Mouse (Mus musculus) hindbrain, postnatal 0 days (tissue): ENCODE measurements around the gene Kcnj4. TPM values are rescaled to one million over a fixed set of nuclear protein-coding genes. Genes with fewer than 3 reads are reported as not detected.

ENCODE experiments used
- ATAC-seq: fragments of 200-750 bp; cut with Nextera tagmentation; 2 replicates; pipeline ENCODE4 v1.8.0; 2017; ENCODE audit warnings: mild to moderate bottlenecking, moderate TSS enrichment, moderate library complexity
- DNase-seq: peaks from one replicate; pipeline ENCODE4 v3.0.0-alpha.2; 2015; ENCODE audit warnings: low spot score
- H3K27ac ChIP-seq: fragments of 300-500 bp; sonication (generic); 2 replicates; pipeline ENCODE4 v1.5.1; 2014; ENCODE audit warnings: mild to moderate bottlenecking
- H3K27me3 ChIP-seq: fragments of 300-500 bp; sonication (generic); 2 replicates; pipeline ENCODE4 v1.6.1; 2014; ENCODE audit warnings: low read length, mixed read lengths; ENCODE audit not compliant: insufficient read depth
- H3K36me3 ChIP-seq: fragments of 300-500 bp; sonication (generic); 2 replicates; pipeline ENCODE4 v1.6.1; 2014; ENCODE audit warnings: low read length, mixed read lengths; ENCODE audit not compliant: insufficient read depth
- H3K4me1 ChIP-seq: fragments of 300-500 bp; sonication (generic); 2 replicates; pipeline ENCODE4 v1.6.1; 2014; ENCODE audit warnings: antibody characterized with exemption, low read length, mixed read lengths; ENCODE audit not compliant: insufficient read depth
- H3K4me2 ChIP-seq: fragments of 300-500 bp; sonication (generic); 2 replicates; pipeline ENCODE4 v1.6.1; 2014; ENCODE audit warnings: low read depth, mild to moderate bottlenecking, low read length, moderate library complexity, mixed read lengths
- H3K4me3 ChIP-seq: fragments of 300-500 bp; sonication (generic); 2 replicates; pipeline ENCODE4 v1.5.1; 2014; ENCODE audit warnings: low read length
- H3K9ac ChIP-seq: fragments of 300-500 bp; sonication (generic); replicated peaks from 2 replicates; pipeline ENCODE4 v1.6.1; 2014; ENCODE audit warnings: mild to moderate bottlenecking, low read length, moderate library complexity, mixed read lengths
- H3K9me3 ChIP-seq: fragments of 300-500 bp; sonication (generic); 2 replicates; pipeline ENCODE4 v1.6.1; 2016; ENCODE audit warnings: low read length, mixed read lengths
- CTCF ChIP-seq: IDR thresholded peaks from 2 replicates; pipeline ENCODE4 v1.5.1; 2016; ENCODE audit warnings: antibody characterized with exemption, control low read depth, low read depth
- WGBS: fragments of 180-500 bp; shearing (Covaris S2); extraction: QIAGEN DNeasy Blood & Tissue Kit; methylation state at CpG from one replicate; pipeline ENCODE4 v1.1.7; 2014; 5-methylcytosine and 5-hydroxymethylcytosine counted together
- polyA plus RNA-seq: library from polyadenylated mRNA; unstranded; fragments of >200 nt; fragmentation: Nextera tagmentation; extraction: Ambion mirVana; gene quantifications from 2 replicates; pipeline ENCODE4 v1.2.1, GENCODE M21; 2015
- total RNA-seq: library from RNA; depleted of rRNA; stranded (reverse); fragments of >200 nt; gene quantifications from 2 replicates; pipeline ENCODE4 v1.2.3, GENCODE M21; 2014; rRNA removed

Gene Kcnj4
- total RNA-seq (0.50 and 0.94 TPM in 2 replicates), polyA plus RNA-seq (not detected in 2 replicates)

- Histone ChIP-seq H3K27ac (no peak within 1 kb of the TSS), H3K4me2 (peak within 1 kb of the TSS; percentile 98), H3K4me1 (no peaks in the 10 kb centered on the region), H3K4me3 (peak within 1 kb of the TSS; percentile 51), H3K9me3 (no peaks in the 10 kb centered on the region), H3K9ac (peak within 1 kb of the TSS; percentile 42), H3K36me3 (no peaks in the 10 kb centered on the region), H3K27me3 (peaks cover 27% of the 10 kb centered on the region; the same call in 1 of the 2 replicates)
- no peak for TF ChIP-seq CTCF
- ATAC-seq = peak; percentile 4; the same call in 1 of the 2 replicates
- DNase-seq = no peak
- 1% methylated on average over 57 of the region's 60 CpGs for WGBS
These were observed at the start of gene Kcnj4 for GRCm38 (mm10) chr15:79504707-79505452. TSS of gene Kcnj4 (minus strand) at chr15:79505241.

- WGBS = 73% methylated on average over 5 of the region's 5 CpGs
- Histone ChIP-seq H3K4me1 (no peaks in the 10 kb centered on the region), H3K36me3 (no peaks in the 10 kb centered on the region), H3K27me3 (no peaks in the 10 kb centered on the region), H3K4me3 (no peak overlapping the region), H3K4me2 (no peak overlapping the region), H3K9me3 (no peaks in the 10 kb centered on the region), H3K27ac (no peak overlapping the region), H3K9ac (no peak overlapping the region)
- no peak for TF ChIP-seq CTCF
- no peak for DNase-seq
- ATAC-seq = no peak
These were observed 47.5 kb upstream of the Kcnj4 start for GRCm38 (mm10) chr15:79552566-79552965.

GRCm38 (mm10) chr15:79548226-79548625 is 43.2 kb upstream of the Kcnj4 start:
- Histone ChIP-seq H3K9me3 (no peaks in the 10 kb centered on the region), H3K27me3 (no peaks in the 10 kb centered on the region), H3K27ac (no peak overlapping the region), H3K4me2 (no peak overlapping the region), H3K9ac (no peak overlapping the region), H3K4me3 (no peak overlapping the region), H3K36me3 (peaks cover 2% of the 10 kb centered on the region; the same call in 1 of the 2 replicates), H3K4me1 (peaks cover 21% of the 10 kb centered on the region)
- ATAC-seq (no peak), DNase-seq (no peak)
- TF ChIP-seq CTCF = no peak
- 96% methylated on average over 2 of the region's 2 CpGs for WGBS

GRCm38 (mm10) chr15:79547289-79547820 is 42.3 kb upstream of the Kcnj4 start:
- Histone ChIP-seq H3K27ac (peak overlapping the region; percentile 99), H3K9ac (peak overlapping the region; percentile 43), H3K36me3 (peaks cover 6% of the 10 kb centered on the region; the same call in 1 of the 2 replicates), H3K9me3 (no peaks in the 10 kb centered on the region), H3K27me3 (no peaks in the 10 kb centered on the region), H3K4me2 (peak overlapping the region; percentile 51), H3K4me1 (peaks cover 21% of the 10 kb centered on the region), H3K4me3 (peak overlapping the region; percentile 92)
- no peak for TF ChIP-seq CTCF
- ATAC-seq = peak; percentile 1; the same call in 1 of the 2 replicates
- 73% methylated on average over 17 of the region's 17 CpGs for WGBS
- no peak for DNase-seq

GRCm38 (mm10) chr15:79546410-79547288 is 41.6 kb upstream of the Kcnj4 start, which contains the start of gene Ddx17:
TSS of gene Ddx17 (minus strand) at chr15:79546741.
- H3K4me3 ChIP-seq = peak within 1 kb of the TSS; percentile 92

GRCm38 (mm10) chr15:79545921-79546399 is 40.9 kb upstream of the Kcnj4 start:
- peaks cover 21% of the 10 kb centered on the region for H3K4me1 ChIP-seq
- peaks cover 12% of the 10 kb centered on the region; the same call in 1 of the 2 replicates for H3K36me3 ChIP-seq
- peak overlapping the region; percentile 99 for H3K9ac ChIP-seq
- peak; percentile 79 for DNase-seq
- ATAC-seq = peak; percentile 70
- H3K4me2 ChIP-seq = peak overlapping the region; percentile 73
- H3K27me3 ChIP-seq = no peaks in the 10 kb centered on the region
- under 1% methylated on average over 49 of the region's 52 CpGs for WGBS
- peak overlapping the region; percentile 92 for H3K4me3 ChIP-seq
- H3K9me3 ChIP-seq = no peaks in the 10 kb centered on the region
- TF ChIP-seq CTCF = no peak
- peak overlapping the region; percentile 100 for H3K27ac ChIP-seq

More at GRCm38 (mm10) chr15:79546410-79547288, 41.6 kb upstream of the Kcnj4 start, which contains the start of gene Ddx17:
- 1% methylated on average over 84 of the region's 84 CpGs for whole genome bisulfite sequencing
- Histone ChIP-seq H3K4me2 (peak within 1 kb of the TSS; percentile 73), H3K4me1 (peaks cover 21% of the 10 kb centered on the region), H3K36me3 (peaks cover 9% of the 10 kb centered on the region; the same call in 1 of the 2 replicates), H3K27ac (peak within 1 kb of the TSS; percentile 100), H3K27me3 (no peaks in the 10 kb centered on the region), H3K9me3 (no peaks in the 10 kb centered on the region), H3K9ac (peak within 1 kb of the TSS; percentile 99)
- peak; percentile 99 for ATAC-seq
- no peak for TF ChIP-seq CTCF
- peak; percentile 99 for DNase-seq
